Mouse (Mus musculus): ENCODE results near the gene Zg16.

DNA sequence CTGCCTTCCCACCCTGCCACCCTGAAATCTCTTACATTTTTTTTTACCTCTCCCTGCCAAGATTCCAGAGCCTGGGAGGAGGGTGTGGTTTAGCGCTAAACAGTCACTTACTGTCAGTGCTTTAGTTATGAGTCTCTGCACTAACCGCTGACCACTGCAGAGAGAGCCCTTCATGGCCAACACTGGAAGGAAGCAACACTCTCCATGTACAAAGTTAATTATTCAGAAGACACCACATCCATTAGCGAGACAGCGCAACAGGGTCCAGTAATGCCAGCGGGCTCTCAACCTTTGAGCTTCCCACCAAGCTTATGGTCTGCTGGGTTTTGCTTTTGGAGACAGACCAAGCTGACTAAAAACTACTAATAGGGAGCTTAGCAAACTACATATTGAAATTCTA is 10.9 kb downstream of the Zg16 start:
- TF ChIP-seq CTCF (IDR thresholded peaks at IDR 0.05; ENCODE audit: borderline replicate concordance, control insufficient read depth, extremely low read depth, insufficient read depth, low read length, poor library complexity) (no peak), POLR2A (IDR thresholded peaks at IDR 0.05; ENCODE audit: control insufficient read depth, extremely low read depth, insufficient read depth, low read length, poor library complexity) (no peak)
